ENCODE assay signal across 12 mouse cellular contexts in genomic region chr13:16669281-16669680, GRCm38 (mm10).
"Had no signal": no experiment of that assay in that cellular context is flagged by ENCODE, and none has a peak within 500 bp of the region (broad histone marks: within the 10 kb centered on the region; RNA-seq: fewer than 3 reads in every experiment).

No protein-coding gene starts in this region.

- H3K4me2 ChIP-seq: kidney, embryonic 15.5 days; limb, embryonic 15.5 days; liver, embryonic 12.5 days; lung, embryonic 14.5 days; midbrain, embryonic 12.5 days had no signal

- H3K36me3 ChIP-seq: kidney, embryonic 15.5 days; limb, embryonic 15.5 days; liver, embryonic 12.5 days; midbrain, embryonic 12.5 days had no signal

- DNase-seq: kidney, adult 2 months; kidney, postnatal 14 days; lung, embryonic 14.5 days; lung, postnatal 10 days; thymus, adult 18-20 months; thymus, postnatal 14 days had no signal

- H3K4me3 ChIP-seq: kidney, embryonic 15.5 days; limb, embryonic 15.5 days; liver, embryonic 12.5 days; midbrain, embryonic 12.5 days had no signal

- ATAC-seq: intestine, embryonic 16.5 days; liver, embryonic 12.5 days; midbrain, embryonic 16.5 days had no signal

- H3K27me3 ChIP-seq: kidney, embryonic 15.5 days; limb, embryonic 15.5 days; liver, embryonic 12.5 days; midbrain, embryonic 12.5 days had no signal
